Mouse (Mus musculus) cerebellum, adult 9-10 months (tissue): Measurements from ENCODE around the gene Notch4.
A peak's percentile ranks its signal among the peaks of the same experiment; 100 is the strongest.

Experiments used
- DNase-seq: peaks from one replicate; pipeline ENCODE4 v3.0.0; 2022

Gene Notch4

DNA sequence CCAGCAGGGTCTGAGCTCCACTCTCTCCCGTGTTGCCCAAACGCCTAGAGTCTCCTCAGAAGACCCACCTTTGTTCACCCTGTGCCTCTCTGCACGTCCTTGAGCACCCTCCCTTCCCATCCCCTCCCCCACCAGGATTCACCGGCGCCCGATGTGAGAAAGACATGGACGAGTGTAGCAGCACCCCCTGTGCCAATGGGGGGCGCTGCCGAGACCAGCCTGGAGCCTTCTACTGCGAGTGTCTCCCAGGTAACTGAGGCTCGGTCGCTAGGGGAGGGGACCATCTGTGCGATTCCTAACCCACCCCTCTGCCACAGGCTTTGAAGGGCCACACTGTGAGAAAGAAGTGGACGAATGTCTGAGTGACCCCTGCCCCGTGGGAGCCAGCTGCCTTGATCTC is 8.3 kb downstream of the Notch4 start:
- DNase-seq = no peak

DNA sequence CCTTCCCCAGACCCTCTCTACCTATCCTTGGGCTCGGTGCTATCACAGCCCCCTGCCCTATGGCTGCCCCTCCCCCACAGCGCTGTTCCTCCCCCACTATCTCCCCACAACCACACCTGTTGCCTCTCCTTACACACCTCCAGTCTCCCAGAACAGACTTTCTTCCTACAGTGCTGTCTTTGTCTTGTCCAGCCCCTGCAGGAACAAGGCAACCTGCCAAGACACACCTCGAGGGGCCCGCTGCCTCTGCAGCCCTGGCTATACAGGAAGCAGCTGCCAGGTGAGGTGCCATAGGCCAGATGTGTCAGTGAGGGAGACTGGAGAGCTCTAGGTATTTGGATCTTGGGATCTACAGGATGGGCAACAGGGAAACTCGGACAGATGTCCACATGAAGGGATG is 12.5 kb downstream of the Notch4 start:
- no peak for DNase-seq

DNA sequence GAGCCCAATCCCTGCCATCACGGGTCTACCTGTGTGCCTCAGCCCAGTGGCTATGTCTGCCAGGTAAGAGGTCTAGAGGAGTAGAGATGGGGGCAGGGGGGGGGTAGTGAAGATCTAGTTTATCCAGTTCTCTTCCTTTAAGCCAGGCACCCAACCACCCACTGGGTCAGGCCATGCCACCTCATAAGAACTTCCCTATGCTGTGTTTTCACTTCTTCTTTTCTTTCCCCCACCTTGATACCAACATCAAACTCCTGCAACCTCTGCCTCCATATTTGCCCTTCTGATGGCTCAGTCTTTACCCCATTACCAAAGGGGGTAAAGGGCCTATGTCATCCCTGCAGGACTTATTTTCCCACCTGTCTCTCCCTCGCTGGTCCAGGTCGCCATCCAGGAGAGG is 14.0 kb downstream of the Notch4 start:
- no peak for DNase-seq

DNA sequence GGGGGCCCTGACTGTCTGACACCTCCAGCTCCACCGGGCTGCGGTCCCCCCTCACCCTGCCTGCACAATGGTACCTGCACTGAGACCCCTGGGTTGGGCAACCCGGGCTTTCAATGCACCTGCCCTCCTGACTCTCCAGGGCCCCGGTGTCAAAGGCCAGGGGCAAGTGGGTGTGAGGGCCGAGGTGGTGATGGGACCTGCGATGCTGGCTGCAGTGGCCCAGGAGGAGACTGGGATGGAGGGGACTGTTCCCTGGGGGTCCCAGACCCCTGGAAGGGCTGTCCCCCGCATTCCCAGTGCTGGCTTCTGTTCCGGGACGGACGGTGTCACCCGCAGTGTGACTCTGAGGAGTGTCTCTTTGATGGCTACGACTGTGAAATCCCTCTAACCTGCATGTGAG is 18.5 kb downstream of the Notch4 start:
- peak; percentile 18 for DNase-seq

DNA sequence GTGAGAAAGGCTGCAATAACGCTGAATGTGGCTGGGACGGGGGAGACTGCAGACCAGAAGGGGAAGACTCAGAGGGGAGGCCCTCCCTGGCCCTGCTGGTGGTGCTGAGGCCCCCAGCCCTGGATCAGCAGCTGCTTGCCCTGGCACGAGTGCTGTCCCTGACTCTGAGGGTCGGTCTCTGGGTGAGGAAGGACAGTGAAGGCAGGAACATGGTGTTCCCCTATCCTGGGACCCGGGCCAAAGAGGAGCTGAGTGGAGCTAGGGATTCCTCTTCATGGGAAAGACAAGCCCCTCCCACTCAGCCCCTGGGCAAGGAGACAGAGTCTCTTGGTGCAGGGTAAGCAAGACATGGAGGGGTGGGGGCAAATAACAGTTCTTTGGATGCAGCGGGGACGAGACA is 19.3 kb downstream of the Notch4 start:
- peak; percentile 42 for DNase-seq

DNA sequence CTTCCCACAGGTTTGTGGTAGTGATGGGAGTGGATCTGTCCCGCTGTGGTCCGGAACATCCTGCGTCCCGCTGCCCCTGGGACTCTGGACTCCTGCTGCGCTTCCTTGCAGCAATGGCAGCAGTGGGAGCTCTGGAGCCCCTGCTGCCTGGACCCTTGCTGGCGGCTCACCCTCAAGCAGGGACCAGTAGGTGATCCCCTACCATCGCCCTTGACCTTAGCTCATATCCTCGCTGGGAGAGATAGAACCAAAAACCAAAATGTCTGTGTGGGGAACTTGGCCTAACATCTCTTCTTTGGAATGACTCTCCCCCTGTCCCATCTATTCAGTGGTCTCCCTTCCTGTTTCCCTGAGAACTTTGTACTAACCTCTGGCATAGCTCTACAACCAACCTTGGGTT is 19.8 kb downstream of the Notch4 start:
- no peak for DNase-seq

DNA sequence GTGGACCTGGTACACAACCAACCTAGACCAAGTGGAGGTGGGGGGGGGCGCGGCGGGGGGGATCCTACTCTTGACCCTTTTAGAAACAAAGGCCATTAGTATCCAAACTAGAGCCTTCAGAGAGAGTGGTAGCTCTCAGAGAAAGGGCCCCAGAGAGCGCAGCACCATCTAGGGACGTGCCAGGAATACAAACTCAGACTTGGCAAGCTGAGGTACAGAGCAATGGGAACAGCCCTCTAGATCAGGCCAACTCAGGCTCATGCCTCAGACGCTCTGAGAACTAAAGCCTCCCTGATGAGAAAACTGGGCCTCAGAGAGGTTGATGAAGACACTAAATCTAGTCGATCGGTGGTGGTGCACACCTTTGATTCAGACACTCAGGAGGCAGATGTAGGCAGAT is 21.1 kb downstream of the Notch4 start:
- DNase-seq = no peak

DNA sequence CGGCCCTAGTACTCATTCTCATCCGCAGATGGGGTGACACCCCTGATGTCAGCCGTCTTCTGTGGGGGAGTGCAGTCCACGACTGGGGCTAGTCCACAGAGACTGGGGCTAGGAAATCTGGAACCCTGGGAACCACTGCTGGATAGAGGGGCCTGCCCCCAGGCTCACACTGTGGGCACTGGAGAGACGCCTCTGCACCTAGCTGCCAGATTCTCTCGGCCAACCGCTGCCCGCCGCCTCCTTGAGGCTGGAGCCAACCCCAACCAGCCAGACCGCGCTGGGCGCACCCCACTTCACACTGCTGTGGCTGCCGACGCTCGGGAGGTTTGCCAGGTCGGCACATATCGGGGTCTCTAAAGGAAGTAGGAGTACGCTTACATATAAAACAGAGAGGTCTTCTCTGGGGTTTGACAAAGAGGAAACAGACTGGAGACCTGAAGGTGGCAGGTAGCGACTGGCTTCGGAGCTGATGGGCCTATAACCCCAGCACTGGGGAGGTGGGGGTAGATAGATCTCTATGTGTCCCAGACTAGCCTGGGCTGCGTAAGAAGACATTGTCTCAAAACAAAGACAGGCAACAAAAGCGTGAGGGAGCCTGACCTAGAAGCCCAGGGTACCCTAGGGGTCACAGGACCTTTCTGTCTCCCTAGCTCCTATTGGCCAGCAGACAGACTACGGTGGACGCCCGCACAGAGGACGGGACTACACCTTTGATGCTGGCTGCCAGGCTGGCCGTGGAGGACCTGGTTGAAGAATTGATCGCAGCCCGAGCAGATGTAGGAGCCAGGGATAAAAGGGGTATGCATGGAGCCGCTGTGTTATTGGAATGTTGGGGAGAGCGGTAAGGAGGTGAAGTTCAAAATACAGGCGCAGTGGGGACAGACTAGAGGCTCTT is 22.1 kb downstream of the Notch4 start:
- DNase-seq = peak; percentile 65

DNA sequence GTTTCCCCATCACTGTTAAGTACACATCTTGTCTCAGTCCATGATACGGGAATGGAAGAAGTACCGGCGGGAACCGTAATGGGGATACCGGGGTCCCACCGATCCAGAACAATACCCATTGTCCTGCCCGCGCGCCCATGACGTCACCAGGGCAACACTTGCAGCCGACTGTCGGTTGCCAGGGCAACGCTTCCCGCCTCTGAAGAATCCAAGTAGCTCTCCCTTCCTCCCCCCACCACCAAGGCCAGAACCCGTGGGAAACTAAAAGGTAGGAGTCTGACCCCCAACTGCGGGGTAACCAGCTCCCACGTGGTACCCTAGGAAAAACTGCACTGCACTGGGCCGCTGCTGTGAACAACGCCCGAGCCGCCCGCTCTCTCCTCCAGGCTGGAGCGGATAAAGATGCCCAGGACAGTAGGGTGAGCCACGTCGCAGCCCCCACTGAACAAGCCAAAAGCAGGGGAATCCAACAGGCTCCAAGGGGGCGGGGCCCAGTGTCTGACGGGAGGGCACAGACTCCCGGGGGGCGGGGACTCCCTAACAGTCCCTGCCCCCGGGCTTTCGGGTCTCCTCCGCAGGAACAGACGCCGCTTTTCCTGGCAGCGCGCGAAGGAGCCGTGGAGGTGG is 22.8 kb downstream of the Notch4 start:
- peak; percentile 91 for DNase-seq

DNA sequence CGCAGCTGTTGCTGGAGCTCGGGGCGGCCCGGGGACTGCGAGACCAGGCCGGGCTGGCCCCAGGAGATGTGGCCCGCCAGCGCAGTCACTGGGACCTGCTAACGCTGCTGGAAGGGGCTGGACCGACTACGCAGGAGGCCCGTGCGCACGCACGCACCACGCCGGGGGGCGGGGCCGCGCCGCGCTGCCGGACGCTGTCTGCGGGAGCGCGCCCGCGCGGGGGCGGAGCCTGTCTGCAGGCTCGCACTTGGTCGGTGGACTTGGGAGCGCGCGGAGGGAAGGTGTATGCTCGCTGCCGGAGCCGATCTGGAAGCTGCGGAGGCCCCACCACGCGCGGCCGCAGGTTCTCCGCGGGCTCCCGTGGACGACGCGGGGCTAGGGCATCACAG is 23.3 kb downstream of the Notch4 start:
- DNase-seq = peak; percentile 97

DNA sequence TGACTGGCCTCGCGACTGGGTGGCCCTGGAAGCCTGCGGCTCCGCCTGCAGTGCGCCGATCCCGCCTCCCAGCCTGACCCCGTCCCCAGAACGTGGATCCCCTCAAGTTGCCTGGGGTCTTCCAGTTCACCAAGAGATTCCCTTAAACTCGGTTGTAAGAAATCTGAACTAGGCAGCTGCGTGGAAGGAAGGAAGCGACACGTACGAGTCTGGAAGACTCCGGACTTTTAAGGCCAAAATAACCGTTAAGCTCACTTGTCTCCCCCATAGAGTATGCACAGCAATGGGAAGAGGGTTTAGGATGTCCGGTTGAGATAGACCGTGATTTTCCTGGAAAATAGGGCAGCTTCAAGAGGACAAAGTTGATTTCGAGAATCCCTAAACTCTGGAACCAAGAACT is 23.7 kb downstream of the Notch4 start:
- no peak for DNase-seq

DNA sequence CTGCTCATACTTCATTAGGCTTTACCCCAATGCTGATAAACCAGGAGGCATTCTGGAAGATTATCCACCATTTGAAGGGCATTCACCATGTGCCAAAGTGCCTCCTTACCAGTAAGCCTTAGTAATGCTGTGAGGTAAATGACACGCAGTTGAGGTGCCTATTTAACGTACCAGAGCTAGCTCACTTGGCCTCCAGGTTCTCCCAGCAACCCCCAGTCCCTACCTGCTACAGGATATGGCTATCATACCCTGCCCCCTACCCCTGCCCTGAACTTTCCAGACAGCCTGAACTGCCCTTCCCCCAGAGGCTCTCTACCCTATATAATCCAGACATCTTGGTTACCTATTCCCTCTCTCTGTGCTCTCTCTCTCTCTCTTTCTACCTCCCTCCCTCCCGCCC is 24.7 kb downstream of the Notch4 start:
- peak; percentile 48 for DNase-seq

DNA sequence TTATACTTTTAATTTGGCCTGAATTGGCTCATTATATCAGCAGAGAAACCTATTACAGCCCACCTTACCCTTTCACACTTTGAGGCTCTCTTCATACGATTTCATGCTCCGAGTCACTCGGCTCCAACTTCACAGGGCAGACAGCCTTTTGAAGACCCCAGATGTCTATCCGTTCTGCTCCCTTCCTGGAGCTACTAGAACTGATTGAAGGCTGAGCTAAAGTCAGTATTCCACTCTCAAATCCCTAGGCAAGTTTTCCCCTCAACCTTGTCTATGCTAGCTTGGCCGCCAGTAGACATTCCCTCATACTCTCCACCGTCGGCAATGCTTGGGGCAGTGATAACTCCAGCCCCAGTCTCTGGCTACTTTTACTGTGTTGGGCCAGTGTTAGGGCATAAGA is 25.1 kb downstream of the Notch4 start:
- DNase-seq = peak; percentile 33

DNA sequence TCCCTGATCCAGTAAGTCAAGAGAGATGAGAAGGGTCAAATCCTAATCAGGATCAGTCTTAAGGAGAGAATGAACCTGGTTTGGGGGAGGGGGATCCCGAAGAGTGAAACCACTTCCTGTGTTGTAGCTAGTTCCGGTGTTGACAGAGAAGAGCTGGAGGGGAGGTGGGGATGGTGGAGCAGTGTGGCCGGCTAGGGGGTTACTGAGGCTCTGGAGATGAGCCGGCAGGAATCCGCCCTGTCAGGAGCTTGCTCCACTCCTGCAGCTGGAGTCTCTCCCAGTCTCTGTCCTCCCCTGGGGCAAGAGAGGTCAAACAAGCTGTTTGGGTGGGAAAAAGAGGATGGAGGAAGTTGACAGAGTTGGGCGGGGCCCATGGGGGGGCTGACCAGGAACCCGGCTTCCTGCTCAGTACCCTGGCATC is 25.6 kb downstream of the Notch4 start, which contains the start of gene Gpsm3:
Gpsm3 (plus strand) TSS at position 126 of the 421 bp plus-strand sequence.
- peak; percentile 58 for DNase-seq

DNA sequence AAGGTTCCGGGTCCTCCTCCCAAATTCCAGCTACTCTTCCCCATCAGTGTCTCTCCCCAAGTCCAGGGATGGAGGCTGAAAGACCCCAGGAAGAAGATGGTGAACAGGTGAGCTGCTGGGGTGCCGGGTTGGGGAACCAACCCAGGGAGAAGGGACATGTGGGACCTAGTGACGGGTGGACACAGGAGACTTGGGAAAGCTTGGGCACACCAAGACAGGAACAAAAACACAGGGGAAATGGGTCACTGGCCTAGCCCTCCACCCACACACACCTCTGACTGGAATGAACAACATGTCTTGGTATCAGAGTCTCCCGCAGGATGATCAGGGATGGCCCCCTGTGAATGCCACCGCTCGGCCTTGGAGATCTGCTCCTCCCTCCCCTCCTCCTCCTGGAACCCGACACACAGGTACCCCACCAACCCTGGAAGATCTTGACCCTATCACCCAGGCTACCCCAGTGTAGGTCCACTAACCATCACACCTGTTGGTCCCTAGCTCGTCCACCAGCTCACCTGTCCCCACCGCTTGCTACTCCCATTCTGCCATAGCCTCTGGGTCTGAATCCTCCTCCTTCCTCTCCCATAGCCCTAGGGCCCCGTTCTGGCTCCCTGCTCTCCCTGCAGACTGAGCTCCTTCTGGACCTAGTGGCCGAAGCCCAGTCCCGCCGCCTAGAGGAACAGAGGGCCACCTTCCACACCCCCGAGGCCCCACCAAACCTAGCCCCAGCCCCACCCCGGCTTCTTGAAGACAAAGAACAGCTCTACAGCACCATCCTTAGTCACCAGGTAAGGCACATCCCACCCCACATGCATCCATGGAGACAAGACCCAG is 26.3 kb downstream of the Notch4 start:
- DNase-seq = peak; percentile 60

DNA sequence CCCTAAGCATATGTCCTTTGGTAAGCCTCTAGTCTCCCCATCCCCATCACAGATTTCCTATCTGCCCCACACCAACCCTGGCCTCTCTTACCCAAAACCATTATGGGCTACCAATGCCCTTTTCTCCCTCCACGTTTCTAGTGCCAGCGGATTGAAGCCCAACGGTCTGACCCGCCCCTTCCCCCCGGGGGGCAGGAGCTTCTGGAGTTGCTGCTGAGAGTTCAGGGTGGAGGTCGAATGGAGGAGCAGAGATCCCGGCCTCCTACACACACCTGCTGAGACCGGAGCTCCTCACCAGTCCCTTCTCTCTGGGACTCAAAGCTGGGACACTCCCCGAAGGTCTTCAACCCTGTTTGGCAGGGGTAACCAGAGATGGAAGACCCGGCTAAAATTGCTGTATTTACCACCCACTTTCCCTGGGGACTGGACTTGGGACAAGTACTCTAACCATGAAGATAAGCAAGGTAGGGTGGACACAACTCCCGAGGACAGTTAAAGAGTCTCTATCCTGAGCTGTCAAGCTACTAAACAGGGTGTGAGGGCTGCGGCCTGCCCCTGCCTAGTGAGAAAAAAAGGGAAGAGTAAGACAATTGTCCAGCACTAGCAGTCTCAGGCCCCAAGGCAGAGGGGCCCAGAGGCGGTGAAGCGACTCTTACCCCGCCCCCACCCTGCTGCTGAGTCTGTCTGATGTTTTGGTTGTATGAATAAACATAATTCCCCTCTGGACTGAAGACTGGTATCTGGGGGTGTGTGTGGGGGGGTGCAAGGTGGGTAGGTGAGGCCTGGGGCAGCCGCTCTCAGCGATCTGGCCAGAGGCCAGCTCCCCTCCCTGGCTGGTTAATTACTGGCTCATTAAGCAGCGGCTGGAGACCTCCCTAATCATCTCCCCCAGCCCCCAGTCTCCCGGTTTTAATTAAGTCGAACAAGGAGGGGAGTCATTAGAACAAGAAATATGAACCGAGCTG is 27.2 kb downstream of the Notch4 start, which contains the start of gene Pbx2:
Pbx2 (plus strand) TSS at position 238 of the 965 bp plus-strand sequence.
- DNase-seq = peak; percentile 78

DNA sequence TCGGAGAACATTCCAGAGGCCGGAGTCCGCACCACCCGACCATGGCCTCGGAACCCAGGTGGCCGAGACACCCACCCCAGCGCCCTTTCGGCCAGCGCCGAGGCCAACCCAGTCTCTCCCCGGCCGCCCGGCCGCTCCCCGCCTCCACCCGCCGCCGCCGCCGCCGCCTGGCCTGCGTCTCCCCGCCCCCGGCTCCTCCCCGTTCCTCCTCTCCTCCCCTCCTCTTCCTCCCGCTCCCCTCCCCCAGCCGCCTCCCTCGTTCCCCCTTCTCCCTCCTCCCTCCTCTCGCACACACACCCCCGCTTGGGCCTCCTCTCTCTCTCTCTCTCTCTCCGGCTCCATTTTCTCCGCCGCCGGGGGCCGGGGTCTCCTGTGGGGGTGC is 27.9 kb downstream of the Notch4 start:
- peak; percentile 80 for DNase-seq

DNA sequence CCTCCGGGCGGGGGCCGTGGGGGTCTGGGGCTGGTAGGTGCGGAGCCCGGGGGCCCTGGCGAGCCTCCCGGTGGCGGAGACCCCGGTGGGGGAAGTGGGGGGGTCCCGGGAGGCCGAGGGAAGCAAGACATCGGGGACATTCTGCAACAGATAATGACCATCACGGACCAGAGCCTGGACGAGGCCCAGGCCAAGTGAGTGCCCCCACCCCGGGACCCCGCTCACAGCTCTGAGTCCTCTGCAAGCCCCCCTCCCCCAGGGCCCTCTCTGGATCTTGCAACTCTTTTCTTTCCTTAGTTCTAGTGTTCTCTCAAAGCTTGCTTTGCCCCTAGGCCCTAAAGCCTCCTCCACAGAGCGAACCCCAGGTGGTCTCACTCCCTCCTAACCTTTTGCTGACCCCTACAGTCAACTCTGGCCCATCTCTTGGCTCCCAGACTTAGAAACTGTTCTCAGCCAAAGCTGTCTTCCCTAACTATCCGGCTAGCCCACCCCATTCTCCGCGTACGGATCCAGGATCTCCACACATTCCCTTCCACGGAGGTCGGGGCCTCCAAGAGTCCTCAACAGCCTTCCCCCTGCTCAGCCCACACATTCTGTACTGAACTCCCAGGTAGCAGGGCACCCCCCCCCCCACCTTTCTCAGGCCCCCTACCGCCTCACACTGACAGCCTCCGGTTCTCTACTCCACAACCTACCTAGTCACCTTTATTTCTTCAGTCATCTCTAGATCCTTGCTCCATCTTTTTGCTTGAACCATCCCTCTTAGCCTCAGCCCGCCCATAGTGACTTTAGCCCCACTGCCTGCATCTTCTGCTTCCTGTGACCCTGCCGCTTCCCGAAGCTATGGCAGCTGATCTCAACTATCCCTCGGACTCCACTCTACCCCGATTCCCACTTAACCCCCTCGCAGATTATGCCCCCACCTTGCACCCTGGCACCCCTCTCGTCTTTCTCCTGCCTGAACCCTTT is 28.8 kb downstream of the Notch4 start:
- peak; percentile 77 for DNase-seq

DNA sequence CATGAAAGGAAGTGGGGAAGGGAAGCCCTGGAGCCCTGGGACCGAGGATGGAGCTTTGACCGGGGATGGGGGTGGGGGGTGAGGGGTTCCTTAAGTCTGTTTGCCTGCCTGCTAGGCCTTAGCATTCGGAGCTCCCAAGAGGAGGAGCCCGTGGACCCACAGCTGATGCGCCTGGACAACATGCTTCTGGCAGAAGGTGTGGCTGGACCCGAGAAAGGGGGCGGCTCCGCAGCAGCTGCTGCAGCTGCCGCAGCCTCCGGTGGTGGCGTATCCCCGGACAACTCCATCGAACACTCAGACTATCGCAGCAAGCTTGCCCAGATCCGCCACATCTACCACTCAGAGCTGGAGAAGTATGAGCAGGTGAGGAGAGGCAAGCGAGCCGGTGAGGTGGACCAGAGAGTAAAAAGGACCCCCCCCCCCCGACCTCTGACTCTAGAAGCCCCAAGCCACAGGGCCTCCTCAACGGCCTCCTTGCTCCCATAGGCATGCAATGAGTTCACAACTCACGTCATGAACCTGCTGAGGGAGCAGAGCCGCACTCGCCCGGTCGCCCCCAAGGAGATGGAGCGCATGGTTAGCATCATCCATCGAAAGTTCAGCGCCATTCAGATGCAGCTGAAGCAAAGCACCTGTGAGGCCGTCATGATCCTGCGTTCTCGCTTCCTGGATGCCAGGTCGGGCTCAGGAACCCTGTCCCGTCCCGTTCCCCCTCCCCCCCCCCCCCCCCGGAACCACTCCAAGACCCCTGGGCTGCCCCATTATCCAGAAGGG is 29.9 kb downstream of the Notch4 start:
- DNase-seq = peak; percentile 43

DNA sequence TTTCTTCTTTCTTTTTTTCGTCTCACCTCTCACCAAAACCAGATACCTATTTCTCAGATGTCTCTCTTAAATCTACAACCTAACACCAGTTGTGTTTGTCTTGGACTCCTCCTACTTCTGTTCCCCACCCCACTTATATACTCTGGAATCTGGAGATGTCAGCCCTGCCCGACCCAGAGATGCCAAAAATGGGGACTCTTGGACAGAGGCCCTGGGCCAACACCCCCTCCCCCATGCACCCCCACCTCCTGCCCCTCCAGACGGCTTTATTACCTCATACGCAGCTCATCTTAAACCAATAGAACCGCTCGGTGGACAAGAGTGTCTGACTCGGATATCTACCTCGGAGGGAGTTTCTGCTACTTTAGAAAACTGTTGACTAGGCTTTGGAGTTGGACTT is 32.0 kb downstream of the Notch4 start:
- no peak for DNase-seq
